Mouse (Mus musculus): ENCODE measurements around the gene Ndst2.
A peak's percentile ranks its signal among the peaks of the same experiment; 100 is the strongest.

Ndst2 gene

GRCm38 (mm10) chr14:20700362-20700761, 34.0 kb downstream of the Ndst2 start:
- no peak for DNase-seq (ENCODE audit: low spot score in 2 of 2)

GRCm38 (mm10) chr14:20698515-20698914, 35.8 kb downstream of the Ndst2 start:
- DNase-seq (ENCODE audit: low spot score in 2 of 2), result no peak

DNA sequence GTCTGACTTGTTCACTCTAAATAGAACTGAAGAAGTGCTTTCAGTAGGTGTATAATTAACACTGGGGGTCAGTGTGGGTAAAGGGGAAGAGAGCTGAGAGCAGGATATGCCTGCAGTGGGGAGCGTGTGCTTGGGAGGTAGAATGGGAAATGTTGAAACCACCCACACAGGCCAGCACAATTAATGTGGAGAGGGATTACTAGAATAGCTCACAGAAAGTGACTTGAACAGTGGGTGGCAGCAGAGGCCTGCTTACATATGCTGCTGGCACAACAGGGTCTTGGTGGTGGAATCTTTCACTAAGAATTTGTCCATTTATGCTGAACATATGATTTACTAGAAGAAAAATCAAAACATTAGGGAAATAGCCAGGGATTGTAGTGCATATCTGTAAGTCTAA, 37.4 kb downstream of the Ndst2 start:
- peak in 1 of 2 experiments; percentile 42 for DNase-seq (ENCODE audit: low spot score in 2 of 2)

DNA sequence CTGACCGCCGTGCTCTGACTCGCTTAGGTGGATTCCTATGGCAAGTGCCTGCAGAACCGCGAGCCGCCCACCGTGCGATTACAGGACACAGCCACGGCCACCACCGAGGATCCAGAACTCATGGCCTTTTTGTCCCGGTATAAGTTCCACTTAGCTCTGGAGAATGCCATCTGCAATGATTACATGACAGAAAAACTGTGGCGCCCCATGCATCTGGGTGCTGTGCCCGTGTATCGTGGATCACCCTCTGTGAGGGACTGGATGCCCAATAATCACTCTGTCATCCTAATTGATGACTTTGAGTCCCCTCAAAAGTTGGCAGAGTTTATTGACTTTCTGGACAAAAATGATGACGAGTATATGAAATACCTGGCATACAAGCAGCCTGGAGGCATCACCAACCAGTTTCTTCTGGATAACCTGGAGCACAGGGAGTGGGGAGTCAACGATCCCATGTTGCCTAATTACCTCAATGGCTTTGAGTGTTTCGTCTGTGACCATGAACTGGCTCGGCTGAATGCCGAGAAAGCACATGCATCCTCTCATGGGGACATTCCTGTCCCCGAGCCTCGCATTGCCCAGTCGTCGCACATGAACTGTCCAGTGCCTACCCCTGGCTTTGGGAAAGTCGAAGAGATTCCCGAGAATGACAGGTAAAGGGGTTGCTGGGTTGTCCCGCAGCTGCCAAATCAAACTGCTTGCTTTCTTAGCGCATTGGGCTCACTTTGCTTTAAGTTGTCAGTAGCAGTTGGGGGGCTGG, 38.4 kb downstream of the Ndst2 start:
- no peak for DNase-seq (ENCODE audit: low spot score in 2 of 2)

- DNase-seq (ENCODE audit: low spot score in 2 of 2), result peak; percentile 78 to 80
Observed at GRCm38 (mm10) chr14:20694884-20695760, 39.2 kb downstream of the Ndst2 start, which contains the start of gene Fut11. Fut11 (plus strand) TSS chr14:20694968.

- DNase-seq (ENCODE audit: low spot score in 2 of 2), result no peak
Observed at GRCm38 (mm10) chr14:20694185-20694883, 40.0 kb downstream of the Ndst2 start.

DNA sequence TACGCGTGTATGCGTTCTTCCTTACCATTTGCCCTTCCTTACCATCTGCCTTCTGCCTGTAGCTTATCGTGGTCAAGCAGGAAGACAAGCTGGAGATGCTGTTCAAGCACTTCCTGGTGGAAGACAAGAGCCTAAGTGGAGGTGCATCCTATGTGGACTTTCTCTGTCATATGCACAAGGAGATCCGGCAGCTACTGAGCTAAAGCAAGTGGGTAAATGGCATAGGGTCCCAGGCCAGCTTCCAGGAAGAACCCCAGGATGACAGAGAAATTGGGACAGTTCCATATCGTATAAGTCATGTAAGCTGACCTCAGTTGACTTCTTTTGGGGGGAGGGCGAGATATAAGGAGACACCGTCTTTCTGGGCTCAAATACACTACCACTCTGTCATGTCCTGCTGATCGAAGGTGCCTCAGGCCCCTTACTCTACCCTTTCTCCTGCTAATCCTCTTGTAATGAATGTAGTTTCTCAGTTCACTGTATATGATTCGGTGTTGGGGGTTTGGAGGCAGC, 40.7 kb downstream of the Ndst2 start:
- DNase-seq (ENCODE audit: low spot score in 2 of 2), result no peak

GRCm38 (mm10) chr14:20691772-20692171, 42.6 kb downstream of the Ndst2 start:
- no peak for DNase-seq (ENCODE audit: low spot score in 2 of 2)

GRCm38 (mm10) chr14:20689009-20689408, 45.4 kb downstream of the Ndst2 start:
- DNase-seq (ENCODE audit: low spot score in 2 of 2), result no peak

DNA sequence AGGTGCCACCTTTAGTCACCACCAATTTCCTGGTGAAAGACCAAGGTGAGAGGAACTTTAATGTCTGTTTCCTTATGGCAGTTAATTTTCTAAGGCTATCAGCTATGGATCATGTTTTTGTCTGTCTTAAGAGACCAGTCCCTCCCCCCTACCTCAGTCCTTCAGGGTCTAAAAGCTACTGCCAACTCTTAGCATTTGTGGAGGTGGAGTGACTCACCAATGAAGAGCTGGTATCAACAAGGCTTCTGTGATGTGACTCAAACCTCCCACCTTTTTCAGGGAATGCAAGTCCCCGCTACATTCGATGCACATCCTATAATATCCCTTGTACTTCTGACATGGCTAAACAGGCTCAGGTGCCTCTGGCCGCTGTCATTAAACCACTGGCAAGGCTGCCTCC, 47.8 kb downstream of the Ndst2 start:
- no peak for DNase-seq (ENCODE audit: low spot score in 2 of 2)

DNA sequence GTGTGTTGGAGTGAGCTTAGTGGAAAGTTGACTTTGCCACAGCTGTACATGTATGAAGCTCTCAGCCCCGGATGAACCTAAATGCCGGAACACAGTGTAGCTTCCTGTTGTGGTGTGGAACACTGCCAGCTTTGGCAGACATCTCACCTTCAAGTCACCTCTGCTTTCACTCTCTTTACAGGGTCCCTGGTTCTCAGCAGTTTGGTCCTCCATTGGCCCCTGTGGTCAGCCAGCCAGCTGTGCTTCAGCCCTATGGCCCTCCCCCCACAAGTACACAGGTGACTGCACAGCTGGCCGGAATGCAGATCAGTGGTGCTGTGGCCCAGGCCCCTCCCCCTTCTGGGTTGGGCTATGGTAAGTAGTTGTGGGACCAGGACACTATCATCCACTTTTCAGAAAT, 51.9 kb downstream of the Ndst2 start:
- DNase-seq (ENCODE audit: low spot score in 2 of 2), result peak; percentile 75 to 76

- DNase-seq (ENCODE audit: low spot score in 2 of 2), result no peak
Observed at GRCm38 (mm10) chr14:20681742-20682141, 52.6 kb downstream of the Ndst2 start.

- no peak for DNase-seq (ENCODE audit: low spot score in 2 of 2)
Observed at GRCm38 (mm10) chr14:20677906-20678305, 56.5 kb downstream of the Ndst2 start.

DNA sequence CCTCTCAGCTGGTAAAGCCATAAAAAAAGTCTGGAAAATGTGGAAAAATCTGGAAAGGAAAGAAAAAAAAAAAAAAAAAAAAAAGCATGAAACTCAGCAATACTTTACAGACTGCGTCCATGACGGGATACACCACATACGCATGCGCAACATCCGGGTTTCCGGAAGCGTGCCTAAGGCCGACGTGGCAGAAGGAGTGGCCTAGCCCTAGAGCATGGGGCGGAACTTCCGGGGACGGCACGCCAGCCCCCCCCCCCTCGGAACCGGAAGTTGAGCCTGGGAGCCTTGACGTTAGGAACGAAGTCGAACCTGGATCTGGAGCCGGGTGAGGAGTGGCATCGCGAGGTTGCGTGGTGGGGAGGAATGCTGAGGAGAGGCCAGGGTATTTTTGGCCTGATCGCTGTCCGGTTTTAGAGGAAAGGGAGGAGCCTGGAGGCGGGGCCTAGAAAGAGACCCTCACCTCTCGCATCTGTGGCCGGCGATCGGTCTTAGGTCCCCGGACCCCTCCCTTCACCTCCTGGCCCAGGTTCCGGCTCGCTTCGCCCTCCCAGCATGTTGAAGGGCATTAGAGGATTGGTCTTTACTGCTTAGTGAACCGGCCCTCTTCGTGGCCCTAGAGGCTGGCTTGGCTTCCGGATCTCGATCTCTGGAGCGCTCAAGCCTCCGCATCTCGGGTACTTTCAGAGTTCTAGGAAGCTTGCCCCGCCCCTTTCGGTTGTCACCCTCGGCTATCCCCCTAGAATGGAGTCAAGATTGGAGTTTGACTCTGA, 60.1 kb downstream of the Ndst2 start, which contains the start of gene Sec24c:
TSS of gene Sec24c (plus strand) at position 245 of the 770 bp plus-strand sequence.
- DNase-seq (ENCODE audit: low spot score in 2 of 2), result peak; percentile 95 to 96

DNA sequence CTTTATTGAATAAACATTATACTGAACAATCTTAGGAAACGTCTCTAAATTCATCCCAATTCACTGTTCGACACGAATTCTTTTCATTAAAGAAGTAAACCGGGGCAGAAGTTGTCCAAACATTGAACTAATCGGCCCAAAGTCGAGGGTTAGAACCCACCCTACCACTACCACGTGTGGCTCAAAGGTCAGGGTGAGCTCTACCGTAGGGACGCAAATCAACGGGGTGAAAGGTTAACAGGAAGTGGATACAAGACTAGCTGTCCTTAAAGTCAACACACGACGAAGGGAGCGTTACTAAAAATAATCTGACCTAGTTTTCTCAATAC, 60.7 kb downstream of the Ndst2 start:
- no peak for DNase-seq (ENCODE audit: low spot score in 2 of 2)
